Comparison of ENCODE assay signal across 16 mouse cellular contexts in the genomic region with DNA sequence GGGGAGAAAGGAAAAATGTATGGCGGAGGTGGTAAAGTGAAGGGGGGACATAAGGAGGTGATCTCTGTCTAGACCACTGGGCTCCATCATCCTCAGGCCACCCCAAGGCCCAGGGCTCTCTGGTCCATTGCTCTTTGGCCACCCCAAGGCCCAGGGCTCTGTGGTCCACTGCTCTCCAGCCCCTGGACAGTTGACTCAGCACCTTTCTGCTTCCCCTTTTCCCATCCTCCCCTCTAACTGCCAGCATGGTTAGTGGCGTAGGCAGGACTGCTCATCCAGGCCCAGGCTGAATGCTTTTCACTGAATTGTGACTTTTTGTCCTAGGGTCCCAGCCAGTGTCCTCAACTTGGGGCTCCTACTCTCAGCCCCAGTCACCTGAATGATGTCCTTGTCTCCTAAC. TPM values are rescaled to one million over a fixed set of nuclear protein-coding genes. Genes with fewer than 3 reads are reported as not detected.
DNase-seq lines count a peak whose midpoint lies in the region; ATAC-seq and TF ChIP-seq lines count a peak whose summit lies in the region.
"Had no signal": no experiment of that assay in that cellular context is flagged by ENCODE, and none has a peak within 500 bp of the region (broad histone marks: within the 10 kb centered on the region; RNA-seq: fewer than 3 reads in every experiment).

No protein-coding gene starts in this region.

- no peak overlapping the region for H3K4me3 ChIP-seq in heart, embryonic 10.5 days
- peak overlapping the region; percentile 22; the same call in 1 of the 2 replicates for H3K4me3 ChIP-seq in G1E (ENCODE audit: low read depth, low read length)
- H3K4me3 ChIP-seq in kidney, adult 2 months (ENCODE audit: insufficient read depth, low read depth, low read length): no peak overlapping the region
- no peak overlapping the region for H3K4me3 ChIP-seq in limb, embryonic 15.5 days
- H3K4me3 ChIP-seq: intestine, embryonic 15.5 days had no signal

- H3K4me1 ChIP-seq in heart, embryonic 10.5 days: peaks cover 95% of the 10 kb centered on the region
- peaks cover 86% of the 10 kb centered on the region for H3K4me1 ChIP-seq in G1E (ENCODE audit: insufficient read depth, low read depth, low read length)
- H3K4me1 ChIP-seq in kidney, adult 2 months (ENCODE audit: control insufficient read depth, insufficient read depth, low read length): peaks cover 50% of the 10 kb centered on the region
- peaks cover 37% of the 10 kb centered on the region for H3K4me1 ChIP-seq in limb, embryonic 15.5 days

- H3K27ac ChIP-seq in heart, embryonic 10.5 days: peak overlapping the region; percentile 64
- peak overlapping the region; percentile 71; the same call in 1 of the 2 replicates for H3K27ac ChIP-seq in kidney, adult 2 months (ENCODE audit: insufficient read depth, low read depth, low read length)
- 0 out of 2 replicates have a peak overlapping the region, but pooled peaks have one; percentile 38 for H3K27ac ChIP-seq in limb, embryonic 15.5 days
- H3K27ac ChIP-seq: intestine, embryonic 15.5 days had no signal

- no peaks in the 10 kb centered on the region for H3K27me3 ChIP-seq in heart, embryonic 10.5 days (ENCODE audit: insufficient read depth, poor library complexity, severe bottlenecking)
- H3K27me3 ChIP-seq in G1E (ENCODE audit: insufficient read depth, low read length): no peaks in the 10 kb centered on the region
- H3K27me3 ChIP-seq in kidney, adult 2 months (replicated peaks; ENCODE audit: control insufficient read depth, insufficient read depth, low read length): no peaks in the 10 kb centered on the region
- no peaks in the 10 kb centered on the region for H3K27me3 ChIP-seq in limb, embryonic 15.5 days
- H3K27me3 ChIP-seq: intestine, embryonic 15.5 days had no signal

- TF ChIP-seq POLR2A in kidney, adult 2 months (IDR thresholded peaks at IDR 0.05; ENCODE audit: low read depth, low read length): no peak

- H3K9me3 ChIP-seq in heart, embryonic 10.5 days: no peaks in the 10 kb centered on the region
- H3K9me3 ChIP-seq in G1E (replicated peaks): no peaks in the 10 kb centered on the region
- H3K9me3 ChIP-seq in limb, embryonic 15.5 days: no peaks in the 10 kb centered on the region
- H3K9me3 ChIP-seq: intestine, embryonic 15.5 days had no signal

- peaks cover 69% of the 10 kb centered on the region for H3K36me3 ChIP-seq in heart, embryonic 10.5 days
- peaks cover 87% of the 10 kb centered on the region for H3K36me3 ChIP-seq in G1E (replicated peaks)
- H3K36me3 ChIP-seq in kidney, adult 2 months (ENCODE audit: control insufficient read depth, insufficient read depth, low read length): peaks cover 2% of the 10 kb centered on the region
- peaks cover 43% of the 10 kb centered on the region for H3K36me3 ChIP-seq in limb, embryonic 15.5 days

- no peak overlapping the region for H3K9ac ChIP-seq in limb, embryonic 15.5 days
- H3K9ac ChIP-seq: intestine, embryonic 15.5 days had no signal

- H3K4me2 ChIP-seq in limb, embryonic 15.5 days: no peak overlapping the region
- H3K4me2 ChIP-seq: intestine, embryonic 15.5 days had no signal

- TF ChIP-seq CTCF in G1E (IDR thresholded peaks at IDR 0.05; ENCODE audit: low read depth, low read length): no peak
- no peak for TF ChIP-seq CTCF in kidney, adult 2 months (conservative IDR thresholded peaks at IDR 0.05; ENCODE audit: insufficient read depth, insufficient read length, low read depth, low read length)

- intact Hi-C loops in heart, postnatal 36 days (cut with DNase I): no loop called here

- 81% methylated on average over 2 of the region's 2 CpGs for WGBS in heart, embryonic 10.5 days
- WGBS in kidney, adult 2 months: 57% methylated on average over 2 of the region's 2 CpGs
- WGBS in limb, embryonic 15.5 days: 89% methylated on average over 2 of the region's 2 CpGs

- no peak for ATAC-seq in G1E (ENCODE audit: extremely low read depth, insufficient number of reproducible peaks, low FRiP score, poor library complexity, severe bottlenecking)
- ATAC-seq in limb, embryonic 15.5 days (ENCODE audit: insufficient number of reproducible peaks, low FRiP score, low TSS enrichment, low read depth): no peak
- ATAC-seq: intestine, embryonic 15.5 days; midbrain, embryonic 16.5 days had no signal

- no peak for DNase-seq in heart, embryonic 10.5 days (ENCODE audit: low spot score)
- no peak for DNase-seq in heart, postnatal 36 days
- DNase-seq in G1E (ENCODE audit: low spot score): no peak
- peak; percentile 92 for DNase-seq in kidney, adult 2 months
- DNase-seq in cerebellum, postnatal 25 days: no peak
- DNase-seq in adrenal gland, adult (ENCODE audit: inconsistent age in 2 of 2, low spot score in 1 of 2): no peak
- no peak for DNase-seq in urinary bladder, adult 2 months (ENCODE audit: low spot score)
- DNase-seq: adrenal gland, postnatal 25 days; cerebellum, adult 9-10 months; lung, adult 2 months had no signal

RNA-seq across cellular contexts. Expression of a gene that starts 21.8 kb away (rescaled TPM):
- polyA plus RNA-seq in heart, embryonic 10.5 days (2016; fragmentation: Nextera tagmentation; extraction: Ambion mirVana): 82.5 and 108 TPM in 2 replicates
- 10 to 100 TPM; 42.2 to 51.1 TPM for total RNA-seq in heart, postnatal 36 days (2021)
- 170 and 181 TPM in 2 replicates for total RNA-seq in G1E (2014; fragmentation: Nextera tagmentation)
- total RNA-seq in G1E (2017): 64.2 and 66.2 TPM in 2 replicates
- 277 and 291 TPM in 2 replicates for polyA plus RNA-seq in G1E (2012)
- polyA plus RNA-seq in kidney, adult 2 months (2012; rRNA removed): 74.5 and 80.7 TPM in 2 replicates
- polyA plus RNA-seq in limb, embryonic 15.5 days (2015; fragmentation: Nextera tagmentation; extraction: Ambion mirVana): 84.9 and 97.3 TPM in 2 replicates
- 47.7 and 57.3 TPM in 2 replicates for polyA plus RNA-seq in urinary bladder, adult 2 months (2012; rRNA removed)

RNA-seq across cellular contexts. Expression of a gene that starts 25.4 kb away (rescaled TPM):
- polyA plus RNA-seq in heart, embryonic 10.5 days (2016; fragmentation: Nextera tagmentation; extraction: Ambion mirVana): not detected in 2 replicates
- under 1 TPM in 1 of 2 experiments, not detected in 1; 0.22 TPM for total RNA-seq in heart, postnatal 36 days (2021)
- total RNA-seq in G1E (2014; fragmentation: Nextera tagmentation) (not detected in 2 replicates), G1E (2017) (0.12 TPM in 1 of 2 replicates, not detected in the other)
- polyA plus RNA-seq in G1E (2012): not detected in 2 replicates
- 0.06 TPM in 1 of 2 replicates, not detected in the other for polyA plus RNA-seq in kidney, adult 2 months (2012; rRNA removed)
- 0.19 TPM in 1 of 2 replicates, not detected in the other for polyA plus RNA-seq in limb, embryonic 15.5 days (2015; fragmentation: Nextera tagmentation; extraction: Ambion mirVana)
- not detected in 2 replicates for polyA plus RNA-seq in urinary bladder, adult 2 months (2012; rRNA removed)
- total RNA-seq: adrenal gland, postnatal 25 days; left cerebral cortex, adult 18-20 months had no signal
- polyA plus RNA-seq: frontal cortex, adult 2 months; heart, embryonic 16.5 days; intestine, embryonic 15.5 days; midbrain, embryonic 16.5 days had no signal

RNA-seq across cellular contexts. Expression of a gene that starts 51.9 kb away (rescaled TPM):
- polyA plus RNA-seq in heart, embryonic 10.5 days (2016; fragmentation: Nextera tagmentation; extraction: Ambion mirVana): 184 and 207 TPM in 2 replicates
- 10 to 100 TPM; 70.7 to 73.8 TPM for total RNA-seq in heart, postnatal 36 days (2021)
- 269 and 289 TPM in 2 replicates for total RNA-seq in G1E (2014; fragmentation: Nextera tagmentation)
- total RNA-seq in G1E (2017): 132 and 134 TPM in 2 replicates
- 123 and 280 TPM in 2 replicates for polyA plus RNA-seq in G1E (2012)
- polyA plus RNA-seq in kidney, adult 2 months (2012; rRNA removed): 180 and 193 TPM in 2 replicates
- 347 and 365 TPM in 2 replicates for polyA plus RNA-seq in limb, embryonic 15.5 days (2015; fragmentation: Nextera tagmentation; extraction: Ambion mirVana)
- 128 and 150 TPM in 2 replicates for polyA plus RNA-seq in urinary bladder, adult 2 months (2012; rRNA removed)

RNA-seq across cellular contexts. Expression of a gene that starts 58.1 kb away (rescaled TPM):
- 73.3 and 87.3 TPM in 2 replicates for polyA plus RNA-seq in heart, embryonic 10.5 days (2016; fragmentation: Nextera tagmentation; extraction: Ambion mirVana)
- total RNA-seq in heart, postnatal 36 days (2021): 10 to 100 TPM; 27.4 to 30.8 TPM
- total RNA-seq in G1E (2014; fragmentation: Nextera tagmentation) (98.1 and 102 TPM in 2 replicates), G1E (2017) (83.9 and 88.8 TPM in 2 replicates)
- 16.7 and 18.5 TPM in 2 replicates for polyA plus RNA-seq in G1E (2012)
- polyA plus RNA-seq in kidney, adult 2 months (2012; rRNA removed): 41.2 and 45.6 TPM in 2 replicates
- polyA plus RNA-seq in limb, embryonic 15.5 days (2015; fragmentation: Nextera tagmentation; extraction: Ambion mirVana): 77.9 and 86.7 TPM in 2 replicates
- 76.3 and 121 TPM in 2 replicates for polyA plus RNA-seq in urinary bladder, adult 2 months (2012; rRNA removed)
